Mouse (Mus musculus) embryo, embryonic 10 days (tissue): ENCODE results near the gene H2-Q7.
A peak's percentile ranks its signal among the peaks of the same experiment; 100 is the strongest.
"Not testable (repeated sequence)": the region's sequence is repeated elsewhere in the genome, so short reads cannot be mapped to it uniquely, and the experiment has no call there.

Experiments
- DNase-seq: peaks from one replicate; pipeline ENCODE4 v3.0.0-alpha.2; 2015; ENCODE audit warnings: low spot score

H2-Q7 gene

GRCm38 (mm10) chr17:35437386-35437936 lies 1.5 kb upstream of the H2-Q7 start:
- not testable (repeated sequence) for DNase-seq

- DNase-seq, result not testable (repeated sequence)
Measured at GRCm38 (mm10) chr17:35438395-35438794, 560 bp upstream of the H2-Q7 start.

GRCm38 (mm10) chr17:35439295-35439747 lies 366 bp downstream of the H2-Q7 start:
- DNase-seq, result peak; percentile 33

GRCm38 (mm10) chr17:35439925-35440645 lies 1.1 kb downstream of the H2-Q7 start:
- peak; percentile 7 for DNase-seq

- DNase-seq, result not testable (repeated sequence)
Measured at GRCm38 (mm10) chr17:35442376-35442775, 3.4 kb downstream of the H2-Q7 start.

GRCm38 (mm10) chr17:35444510-35444909 lies 5.6 kb downstream of the H2-Q7 start:
- not testable (repeated sequence) for DNase-seq

- DNase-seq, result not testable (repeated sequence)
Measured at GRCm38 (mm10) chr17:35458247-35458646, 19.3 kb downstream of the H2-Q7 start.

GRCm38 (mm10) chr17:35460513-35461341 lies 21.8 kb downstream of the H2-Q7 start:
- not testable (repeated sequence) for DNase-seq

- DNase-seq, result peak; percentile 35
Measured at GRCm38 (mm10) chr17:35465651-35466050, 26.7 kb downstream of the H2-Q7 start.

GRCm38 (mm10) chr17:35468936-35469335 lies 30.0 kb downstream of the H2-Q7 start:
- not testable (repeated sequence) for DNase-seq

GRCm38 (mm10) chr17:35469842-35470751 lies 31.1 kb downstream of the H2-Q7 start, which contains the start of gene H2-Q10:
H2-Q10 (plus strand) TSS chr17:35470089.
- peak; percentile 24 for DNase-seq

GRCm38 (mm10) chr17:35484066-35484465 lies 45.1 kb downstream of the H2-Q7 start:
- DNase-seq, result peak; percentile 75

GRCm38 (mm10) chr17:35485702-35486101 lies 46.7 kb downstream of the H2-Q7 start:
- peak; percentile 5 for DNase-seq

- DNase-seq, result no peak
Measured at GRCm38 (mm10) chr17:35486726-35487125, 47.8 kb downstream of the H2-Q7 start.

GRCm38 (mm10) chr17:35488041-35488440 lies 49.1 kb downstream of the H2-Q7 start:
- no peak for DNase-seq

- peak; percentile 11 for DNase-seq
Measured at GRCm38 (mm10) chr17:35490320-35490719, 51.4 kb downstream of the H2-Q7 start.
